Mouse (Mus musculus) hindbrain, embryonic 14.5 days (tissue): ENCODE measurements around the gene Hspb11. TPM values are rescaled to one million over a fixed set of nuclear protein-coding genes. Genes with fewer than 3 reads are reported as not detected.

Source experiments
- ATAC-seq: fragments of 200-750 bp; cut with Nextera tagmentation; 2 replicates; pipeline ENCODE4 v1.8.0; 2017; ENCODE audit warnings: moderate number of reproducible peaks, mild to moderate bottlenecking, moderate TSS enrichment, moderate library complexity; ENCODE audit not compliant: low FRiP score
- DNase-seq: peaks from one replicate; pipeline ENCODE4 v3.0.0-alpha.2; 2015; ENCODE audit warnings: low spot score
- H3K27ac ChIP-seq: fragments of 300-500 bp; sonication (generic); 2 replicates; pipeline ENCODE4 v1.5.1; 2014; ENCODE audit warnings: mild to moderate bottlenecking, moderate library complexity
- H3K27me3 ChIP-seq: fragments of 300-500 bp; sonication (generic); 2 replicates; pipeline ENCODE4 v1.6.1; 2014; ENCODE audit warnings: mild to moderate bottlenecking, low read length, mixed read lengths; ENCODE audit not compliant: control insufficient read depth, insufficient read depth
- H3K36me3 ChIP-seq: fragments of 300-500 bp; sonication (generic); replicated peaks from 2 replicates; pipeline ENCODE4 v1.6.1; 2014; ENCODE audit not compliant: control insufficient read depth, insufficient read depth
- H3K4me1 ChIP-seq: fragments of 300-500 bp; sonication (generic); replicated peaks from 2 replicates; pipeline ENCODE4 v1.6.1; 2014; ENCODE audit warnings: antibody characterized with exemption, low read length, mixed read lengths; ENCODE audit not compliant: control insufficient read depth, insufficient read depth
- H3K4me2 ChIP-seq: fragments of 300-500 bp; sonication (generic); replicated peaks from 2 replicates; pipeline ENCODE4 v1.6.1; 2014; ENCODE audit warnings: mild to moderate bottlenecking, moderate library complexity
- H3K4me3 ChIP-seq: fragments of 300-500 bp; sonication (generic); replicated peaks from 2 replicates; pipeline ENCODE4 v1.5.1; 2014; ENCODE audit warnings: mild to moderate bottlenecking, low read length
- H3K9ac ChIP-seq: fragments of 300-500 bp; sonication (generic); 2 replicates; pipeline ENCODE4 v1.6.1; 2014
- H3K9me3 ChIP-seq: fragments of 300-500 bp; sonication (generic); 2 replicates; pipeline ENCODE4 v1.6.1; 2016; ENCODE audit warnings: low read length; ENCODE audit not compliant: control insufficient read depth
- WGBS: fragments of 180-500 bp; shearing (Covaris S2); extraction: QIAGEN DNeasy Blood & Tissue Kit; methylation state at CpG from one replicate; pipeline ENCODE4 v1.1.7; 2014; 5-methylcytosine and 5-hydroxymethylcytosine counted together
- polyA plus RNA-seq: library from polyadenylated mRNA; unstranded; fragments of >200 nt; fragmentation: Nextera tagmentation; extraction: Ambion mirVana; gene quantifications from 2 replicates; pipeline ENCODE4 v1.2.1, GENCODE M21; 2014

The Hspb11 gene
- polyA plus RNA-seq, 1 experiment from 2014 or later = 46.1 TPM

DNA sequence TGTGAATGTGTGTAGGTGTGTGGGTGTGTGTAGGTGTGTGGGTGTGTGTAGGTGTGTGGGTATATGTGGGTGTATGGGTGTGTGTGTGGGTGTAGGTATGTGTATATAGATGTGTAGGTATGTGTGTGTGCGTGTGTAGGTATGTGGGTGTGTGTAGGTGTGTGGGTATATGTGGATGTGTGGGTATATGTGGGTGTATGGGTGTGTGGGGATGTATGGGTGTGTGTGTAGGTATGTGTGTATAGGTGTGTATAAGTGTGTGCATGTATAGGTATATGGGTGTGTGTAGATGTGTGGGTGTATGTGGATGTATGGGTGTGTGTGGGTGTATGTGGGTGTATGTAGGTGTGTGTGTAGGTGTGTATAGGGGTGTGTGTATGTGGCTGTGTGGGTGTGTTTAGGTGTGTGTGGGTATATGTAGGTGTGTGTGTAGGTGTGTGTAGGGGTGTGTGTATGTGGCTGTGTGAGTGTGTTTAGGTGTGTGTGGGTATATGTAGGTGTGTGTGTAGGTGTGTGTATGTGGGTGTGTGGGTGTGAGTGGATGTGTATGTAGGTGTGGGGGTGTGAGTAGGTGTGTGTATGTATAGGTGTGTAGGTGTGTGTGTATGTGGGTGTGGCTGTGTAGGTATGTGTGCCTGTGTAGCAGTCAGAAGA lies 47.6 kb downstream of the Hspb11 start:
- no peak for ATAC-seq
- 100% methylated on average over 1 of the region's 1 CpGs for WGBS
- H3K27ac ChIP-seq = no peak overlapping the region
- H3K27me3 ChIP-seq = no peaks in the 10 kb centered on the region
- no peak overlapping the region for H3K9ac ChIP-seq
- no peaks in the 10 kb centered on the region for H3K9me3 ChIP-seq
- no peak overlapping the region for H3K4me2 ChIP-seq
- H3K36me3 ChIP-seq = no peaks in the 10 kb centered on the region
- no peak for DNase-seq
- no peaks in the 10 kb centered on the region for H3K4me1 ChIP-seq
- no peak overlapping the region for H3K4me3 ChIP-seq

DNA sequence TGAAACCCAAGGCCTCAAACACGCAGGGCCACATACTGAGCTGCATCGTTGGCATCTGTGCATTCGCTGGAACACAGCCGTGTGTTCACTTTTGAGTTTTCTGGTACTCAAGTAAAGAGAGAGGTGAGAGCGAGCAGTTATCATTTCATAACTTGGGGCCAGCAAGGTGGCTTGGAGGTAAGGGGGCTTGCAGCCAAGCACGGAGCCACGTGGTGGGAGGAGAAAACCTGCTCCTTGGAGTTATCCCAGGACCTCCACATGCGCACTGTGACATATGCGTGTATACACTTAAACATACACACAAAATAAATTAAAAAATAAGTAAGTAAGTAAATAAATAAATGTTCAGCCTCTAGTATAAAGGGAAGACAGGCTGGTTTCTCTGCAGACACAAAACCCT lies 48.8 kb downstream of the Hspb11 start:
- H3K9me3 ChIP-seq = no peaks in the 10 kb centered on the region
- no peak overlapping the region for H3K9ac ChIP-seq
- no peak overlapping the region for H3K4me2 ChIP-seq
- no peaks in the 10 kb centered on the region for H3K36me3 ChIP-seq
- no peak for ATAC-seq
- no peaks in the 10 kb centered on the region for H3K27me3 ChIP-seq
- H3K4me3 ChIP-seq = no peak overlapping the region
- no peak for DNase-seq
- H3K27ac ChIP-seq = no peak overlapping the region
- WGBS = 92% methylated on average over 9 of the region's 9 CpGs
- no peaks in the 10 kb centered on the region for H3K4me1 ChIP-seq

GRCm38 (mm10) chr4:107302832-107303231 lies 49.4 kb downstream of the Hspb11 start:
- Histone ChIP-seq H3K4me2 (no peak overlapping the region), H3K9ac (no peak overlapping the region), H3K4me1 (no peaks in the 10 kb centered on the region), H3K9me3 (no peaks in the 10 kb centered on the region), H3K27ac (no peak overlapping the region), H3K4me3 (no peak overlapping the region), H3K36me3 (no peaks in the 10 kb centered on the region), H3K27me3 (no peaks in the 10 kb centered on the region)
- ATAC-seq (no peak), DNase-seq (no peak)
- WGBS = 87% methylated on average over 4 of the region's 4 CpGs

DNA sequence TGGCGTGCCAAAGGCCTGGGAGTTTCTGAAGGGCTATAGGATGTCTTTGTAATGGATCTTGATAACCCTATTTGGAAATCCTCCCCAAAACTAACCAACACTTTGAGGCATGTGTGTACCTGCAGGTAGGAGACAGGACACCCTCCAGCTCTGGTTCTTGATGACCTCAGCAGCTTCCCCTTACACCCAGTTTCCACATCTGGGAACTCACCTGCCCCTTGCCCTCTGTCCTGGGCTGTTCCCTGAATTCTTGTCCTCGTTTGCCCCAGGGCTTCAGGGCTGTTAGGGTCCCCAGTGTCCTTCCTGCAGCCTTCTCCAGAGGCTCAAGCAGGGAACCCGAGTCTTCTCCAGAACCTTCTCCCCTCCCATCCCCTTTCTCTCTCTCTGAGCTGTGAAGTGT lies 50.1 kb downstream of the Hspb11 start:
- WGBS = 76% methylated on average over 3 of the region's 3 CpGs
- DNase-seq (no peak), ATAC-seq (no peak)

GRCm38 (mm10) chr4:107306966-107307365 lies 53.6 kb downstream of the Hspb11 start, which contains the start of gene Dio1:
TSS of gene Dio1 (minus strand) at chr4:107307169.
- no peak within 1 kb of the TSS for H3K4me2 ChIP-seq
- no peak for DNase-seq
- H3K9ac ChIP-seq = no peak within 1 kb of the TSS
- no peaks in the 10 kb centered on the region for H3K9me3 ChIP-seq
- 62% methylated on average over 6 of the region's 6 CpGs for WGBS
- no peak; the same call in 1 of the 2 replicates for ATAC-seq
- no peak within 1 kb of the TSS for H3K4me3 ChIP-seq
- no peaks in the 10 kb centered on the region for H3K27me3 ChIP-seq
- no peaks in the 10 kb centered on the region for H3K36me3 ChIP-seq
- H3K27ac ChIP-seq = no peak within 1 kb of the TSS
- H3K4me1 ChIP-seq = no peaks in the 10 kb centered on the region

More for the DNA sequence above, 50.1 kb downstream of the Hspb11 start:
- no peak overlapping the region for H3K4me2 ChIP-seq
- H3K36me3 ChIP-seq = no peaks in the 10 kb centered on the region
- no peak overlapping the region for H3K4me3 ChIP-seq
- no peaks in the 10 kb centered on the region for H3K27me3 ChIP-seq
- H3K4me1 ChIP-seq = no peaks in the 10 kb centered on the region
- no peak overlapping the region for H3K9ac ChIP-seq
- H3K27ac ChIP-seq = no peak overlapping the region
- H3K9me3 ChIP-seq = no peaks in the 10 kb centered on the region

GRCm38 (mm10) chr4:107313690-107314478 lies 60.5 kb downstream of the Hspb11 start, which contains the start of gene Yipf1:
TSS of gene Yipf1 (plus strand) at chr4:107314363.
- WGBS = under 1% methylated on average over 29 of the region's 29 CpGs
- H3K9ac ChIP-seq = peak within 1 kb of the TSS; percentile 57
- ATAC-seq (peak; percentile 96), DNase-seq (peak; percentile 89)
- H3K4me3 ChIP-seq = peak within 1 kb of the TSS; percentile 44
- H3K27me3 ChIP-seq = no peaks in the 10 kb centered on the region
- no peaks in the 10 kb centered on the region for H3K9me3 ChIP-seq
- H3K27ac ChIP-seq = no peak within 1 kb of the TSS
- peaks cover 12% of the 10 kb centered on the region for H3K36me3 ChIP-seq
- peak within 1 kb of the TSS; percentile 73 for H3K4me2 ChIP-seq
- peaks cover 9% of the 10 kb centered on the region for H3K4me1 ChIP-seq

DNA sequence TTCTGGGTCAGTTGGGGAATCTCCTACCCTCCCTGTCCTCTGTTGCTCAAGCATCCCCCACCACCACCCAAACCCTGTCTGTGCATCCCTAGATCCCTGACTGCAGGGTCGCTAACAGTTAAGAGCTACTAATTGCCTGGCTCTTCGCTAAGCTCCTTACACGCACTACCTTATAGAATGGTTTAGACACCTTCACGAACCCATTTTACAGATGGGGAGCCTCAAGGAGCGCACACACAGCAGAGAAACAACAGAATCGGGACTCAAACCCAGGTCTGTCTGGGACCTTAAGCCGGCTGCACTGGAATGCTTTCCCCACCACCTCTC lies 61.0 kb downstream of the Hspb11 start:
- Histone ChIP-seq H3K4me1 (peaks cover 9% of the 10 kb centered on the region), H3K4me3 (peak overlapping the region; percentile 44), H3K9ac (peak overlapping the region; percentile 57), H3K27me3 (no peaks in the 10 kb centered on the region), H3K36me3 (peaks cover 17% of the 10 kb centered on the region), H3K9me3 (no peaks in the 10 kb centered on the region), H3K27ac (no peak overlapping the region), H3K4me2 (peak overlapping the region; percentile 73)
- peak; percentile 73; the same call in 1 of the 2 replicates for ATAC-seq
- no peak for DNase-seq
- WGBS = 11% methylated on average over 7 of the region's 7 CpGs

DNA sequence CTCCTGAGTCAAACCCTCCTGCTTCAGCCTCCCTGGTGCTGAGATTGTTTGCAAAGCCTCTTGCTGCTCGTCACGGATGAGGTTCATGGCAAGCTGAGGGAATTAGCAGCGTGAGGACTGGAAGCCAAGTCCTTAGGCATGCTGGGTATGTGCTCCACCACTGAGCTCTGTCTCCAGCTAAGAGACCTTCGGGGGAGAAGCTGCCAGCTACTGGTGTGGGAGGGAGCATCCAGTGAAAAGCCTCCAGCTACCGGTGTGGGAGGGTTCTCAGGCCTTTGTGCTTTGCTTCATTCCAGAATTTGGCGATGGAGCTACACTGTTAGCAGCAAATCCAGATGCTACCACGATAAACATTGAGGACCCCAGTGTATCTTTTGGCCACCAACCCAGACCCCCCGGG lies 65.3 kb downstream of the Hspb11 start:
- 87% methylated on average over 8 of the region's 8 CpGs for WGBS
- H3K4me1 ChIP-seq = peaks cover 6% of the 10 kb centered on the region
- DNase-seq = no peak
- no peak overlapping the region for H3K27ac ChIP-seq
- no peak overlapping the region for H3K4me3 ChIP-seq
- peaks cover 56% of the 10 kb centered on the region for H3K36me3 ChIP-seq
- no peaks in the 10 kb centered on the region for H3K9me3 ChIP-seq
- H3K9ac ChIP-seq = no peak overlapping the region
- H3K27me3 ChIP-seq = no peaks in the 10 kb centered on the region
- ATAC-seq = no peak
- H3K4me2 ChIP-seq = no peak overlapping the region

GRCm38 (mm10) chr4:107321041-107321440 lies 67.6 kb downstream of the Hspb11 start:
- H3K9ac ChIP-seq = no peak overlapping the region
- peaks cover 71% of the 10 kb centered on the region for H3K36me3 ChIP-seq
- H3K4me2 ChIP-seq = no peak overlapping the region
- H3K27ac ChIP-seq = no peak overlapping the region
- DNase-seq = no peak
- WGBS = 68% methylated on average over 2 of the region's 2 CpGs
- no peaks in the 10 kb centered on the region for H3K9me3 ChIP-seq
- H3K4me3 ChIP-seq = no peak overlapping the region
- H3K27me3 ChIP-seq = no peaks in the 10 kb centered on the region
- no peak for ATAC-seq
- no peaks in the 10 kb centered on the region for H3K4me1 ChIP-seq
